Mouse (Mus musculus): ENCODE measurements around the gene Rtel1. TPM values are rescaled to one million over a fixed set of nuclear protein-coding genes. Genes with fewer than 3 reads are reported as not detected.

Gene Rtel1
- polyA plus RNA-seq, 1 experiment from 2014 or later, result 55.3 TPM

GRCm38 (mm10) chr2:181334023-181334422, 14.5 kb downstream of the Rtel1 start:
- no peak for ATAC-seq (ENCODE audit: low FRiP score, low read depth)

GRCm38 (mm10) chr2:181340426-181340825, 20.9 kb downstream of the Rtel1 start:
- Histone ChIP-seq H3K4me2 (replicated peaks) (no peak overlapping the region), H3K4me3 (no peak overlapping the region), H3K4me1 (no peaks in the 10 kb centered on the region), H3K9me3 (no peaks in the 10 kb centered on the region), H3K36me3 (peaks cover 84% of the 10 kb centered on the region), H3K27ac (replicated peaks) (no peak overlapping the region), H3K27me3 (no peaks in the 10 kb centered on the region), H3K9ac (replicated peaks) (no peak overlapping the region)
- ATAC-seq (ENCODE audit: low FRiP score, low read depth), result no peak
- 87% methylated on average over 4 of the region's 4 CpGs for WGBS

More at GRCm38 (mm10) chr2:181334023-181334422, 14.5 kb downstream of the Rtel1 start:
- no peaks in the 10 kb centered on the region for H3K27me3 ChIP-seq
- no peak overlapping the region for H3K4me2 ChIP-seq (replicated peaks)
- peaks cover 77% of the 10 kb centered on the region for H3K36me3 ChIP-seq
- no peak overlapping the region for H3K9ac ChIP-seq (replicated peaks)
- H3K27ac ChIP-seq (replicated peaks), result no peak overlapping the region
- H3K4me1 ChIP-seq, result no peaks in the 10 kb centered on the region
- WGBS, result 72% methylated on average over 3 of the region's 3 CpGs
- no peak overlapping the region for H3K4me3 ChIP-seq
- no peaks in the 10 kb centered on the region for H3K9me3 ChIP-seq

- H3K4me2 ChIP-seq (replicated peaks), result no peak overlapping the region
- ATAC-seq (ENCODE audit: low FRiP score, low read depth), result no peak
- H3K36me3 ChIP-seq, result peaks cover 79% of the 10 kb centered on the region
- H3K27ac ChIP-seq (replicated peaks), result no peak overlapping the region
- no peak overlapping the region for H3K9ac ChIP-seq (replicated peaks)
- 95% methylated on average over 6 of the region's 6 CpGs for WGBS
- no peaks in the 10 kb centered on the region for H3K9me3 ChIP-seq
- H3K4me1 ChIP-seq, result no peaks in the 10 kb centered on the region
- H3K27me3 ChIP-seq, result no peaks in the 10 kb centered on the region
- no peak overlapping the region for H3K4me3 ChIP-seq
Measured at GRCm38 (mm10) chr2:181342766-181343165, 23.2 kb downstream of the Rtel1 start.

GRCm38 (mm10) chr2:181356780-181357179, 37.2 kb downstream of the Rtel1 start:
- no peaks in the 10 kb centered on the region for H3K4me1 ChIP-seq
- no peak overlapping the region for H3K4me2 ChIP-seq (replicated peaks)
- no peaks in the 10 kb centered on the region for H3K27me3 ChIP-seq
- H3K4me3 ChIP-seq, result no peak overlapping the region
- no peaks in the 10 kb centered on the region for H3K9me3 ChIP-seq
- peaks cover 99% of the 10 kb centered on the region for H3K36me3 ChIP-seq
- WGBS, result 83% methylated on average over 3 of the region's 3 CpGs
- no peak for ATAC-seq (ENCODE audit: low FRiP score, low read depth)
- H3K9ac ChIP-seq (replicated peaks), result no peak overlapping the region
- H3K27ac ChIP-seq (replicated peaks), result no peak overlapping the region

- peaks cover 32% of the 10 kb centered on the region for H3K4me1 ChIP-seq
- no peak overlapping the region for H3K27ac ChIP-seq (replicated peaks)
- 82% methylated on average over 3 of the region's 3 CpGs for WGBS
- H3K9me3 ChIP-seq, result no peaks in the 10 kb centered on the region
- H3K27me3 ChIP-seq, result no peaks in the 10 kb centered on the region
- H3K9ac ChIP-seq (replicated peaks), result peak overlapping the region; percentile 94
- H3K4me2 ChIP-seq (replicated peaks), result peak overlapping the region; percentile 99
- peaks cover 49% of the 10 kb centered on the region for H3K36me3 ChIP-seq
- H3K4me3 ChIP-seq, result peak overlapping the region; percentile 75
- ATAC-seq (ENCODE audit: low FRiP score, low read depth), result no peak
Measured at GRCm38 (mm10) chr2:181363946-181364345, 44.4 kb downstream of the Rtel1 start.

- peak overlapping the region; percentile 94 for H3K9ac ChIP-seq (replicated peaks)
- no peaks in the 10 kb centered on the region for H3K27me3 ChIP-seq
- peaks cover 49% of the 10 kb centered on the region for H3K36me3 ChIP-seq
- H3K9me3 ChIP-seq, result no peaks in the 10 kb centered on the region
- 0 out of 2 replicates have a peak, but pooled peaks have one; percentile 10 for ATAC-seq (ENCODE audit: low FRiP score, low read depth)
- WGBS, result 10% methylated on average over 14 of the region's 14 CpGs
- peak overlapping the region; percentile 99 for H3K4me2 ChIP-seq (replicated peaks)
- peak overlapping the region; percentile 90 for H3K27ac ChIP-seq (replicated peaks)
- peaks cover 35% of the 10 kb centered on the region for H3K4me1 ChIP-seq
- peak overlapping the region; percentile 75 for H3K4me3 ChIP-seq
Measured at GRCm38 (mm10) chr2:181364487-181364859, 44.9 kb downstream of the Rtel1 start.

- Histone ChIP-seq H3K36me3 (peaks cover 49% of the 10 kb centered on the region), H3K27ac (replicated peaks) (peak within 1 kb of the TSS; percentile 90), H3K4me2 (replicated peaks) (peak within 1 kb of the TSS; percentile 99), H3K4me3 (peak within 1 kb of the TSS; percentile 75), H3K27me3 (no peaks in the 10 kb centered on the region), H3K9ac (replicated peaks) (peak within 1 kb of the TSS; percentile 94), H3K4me1 (peaks cover 35% of the 10 kb centered on the region), H3K9me3 (no peaks in the 10 kb centered on the region)
- WGBS, result under 1% methylated on average over 67 of the region's 71 CpGs
- ATAC-seq (ENCODE audit: low FRiP score, low read depth), result peak; percentile 92
Measured at GRCm38 (mm10) chr2:181364860-181365596, 45.5 kb downstream of the Rtel1 start, which contains the start of the genes Zgpat and Arfrp1. TSS of gene Zgpat (plus strand) at chr2:181364928. TSS of gene Arfrp1 (minus strand) at chr2:181365404.

GRCm38 (mm10) chr2:181365655-181366075, 46.1 kb downstream of the Rtel1 start:
- H3K4me1 ChIP-seq, result peaks cover 35% of the 10 kb centered on the region
- peaks cover 45% of the 10 kb centered on the region for H3K36me3 ChIP-seq
- H3K4me3 ChIP-seq, result peak overlapping the region; percentile 75
- no peaks in the 10 kb centered on the region for H3K27me3 ChIP-seq
- peak overlapping the region; percentile 94 for H3K9ac ChIP-seq (replicated peaks)
- under 1% methylated on average over 20 of the region's 20 CpGs for WGBS
- peak; percentile 77 for ATAC-seq (ENCODE audit: low FRiP score, low read depth)
- H3K27ac ChIP-seq (replicated peaks), result peak overlapping the region; percentile 90
- peak overlapping the region; percentile 99 for H3K4me2 ChIP-seq (replicated peaks)
- H3K9me3 ChIP-seq, result no peaks in the 10 kb centered on the region

GRCm38 (mm10) chr2:181370001-181370400, 50.5 kb downstream of the Rtel1 start:
- 98% methylated on average over 5 of the region's 5 CpGs for WGBS
- peaks cover 27% of the 10 kb centered on the region for H3K36me3 ChIP-seq
- H3K9me3 ChIP-seq, result no peaks in the 10 kb centered on the region
- no peak overlapping the region for H3K4me2 ChIP-seq (replicated peaks)
- no peaks in the 10 kb centered on the region for H3K27me3 ChIP-seq
- H3K4me3 ChIP-seq, result no peak overlapping the region
- ATAC-seq (ENCODE audit: low FRiP score, low read depth), result no peak
- peaks cover 28% of the 10 kb centered on the region for H3K4me1 ChIP-seq
- H3K27ac ChIP-seq (replicated peaks), result no peak overlapping the region
- no peak overlapping the region for H3K9ac ChIP-seq (replicated peaks)

GRCm38 (mm10) chr2:181375787-181376186, 56.2 kb downstream of the Rtel1 start:
- no peak overlapping the region for H3K27ac ChIP-seq (replicated peaks)
- H3K9ac ChIP-seq (replicated peaks), result no peak overlapping the region
- H3K27me3 ChIP-seq, result no peaks in the 10 kb centered on the region
- no peak overlapping the region for H3K4me2 ChIP-seq (replicated peaks)
- 95% methylated on average over 2 of the region's 2 CpGs for whole genome bisulfite sequencing
- H3K4me3 ChIP-seq, result no peak overlapping the region
- H3K9me3 ChIP-seq, result no peaks in the 10 kb centered on the region
- no peaks in the 10 kb centered on the region for H3K4me1 ChIP-seq
- ATAC-seq (ENCODE audit: low FRiP score, low read depth), result no peak
- H3K36me3 ChIP-seq, result peaks cover 31% of the 10 kb centered on the region

GRCm38 (mm10) chr2:181377230-181377629, 57.7 kb downstream of the Rtel1 start:
- no peak overlapping the region for H3K27ac ChIP-seq (replicated peaks)
- no peak for ATAC-seq (ENCODE audit: low FRiP score, low read depth)
- WGBS, result 90% methylated on average over 2 of the region's 2 CpGs

GRCm38 (mm10) chr2:181378701-181379100, 59.2 kb downstream of the Rtel1 start:
- Histone ChIP-seq H3K4me1 (no peaks in the 10 kb centered on the region), H3K4me3 (no peak overlapping the region), H3K9ac (replicated peaks) (no peak overlapping the region), H3K4me2 (replicated peaks) (no peak overlapping the region), H3K9me3 (no peaks in the 10 kb centered on the region), H3K27me3 (no peaks in the 10 kb centered on the region), H3K36me3 (peaks cover 52% of the 10 kb centered on the region), H3K27ac (replicated peaks) (no peak overlapping the region)
- no peak for ATAC-seq (ENCODE audit: low FRiP score, low read depth)
- 92% methylated on average over 5 of the region's 5 CpGs for WGBS

More at GRCm38 (mm10) chr2:181377230-181377629, 57.7 kb downstream of the Rtel1 start:
- no peak overlapping the region for H3K9ac ChIP-seq (replicated peaks)
- H3K9me3 ChIP-seq, result no peaks in the 10 kb centered on the region
- peaks cover 45% of the 10 kb centered on the region for H3K36me3 ChIP-seq
- no peaks in the 10 kb centered on the region for H3K27me3 ChIP-seq
- no peaks in the 10 kb centered on the region for H3K4me1 ChIP-seq
- no peak overlapping the region for H3K4me2 ChIP-seq (replicated peaks)
- no peak overlapping the region for H3K4me3 ChIP-seq
